ENCODE assay signal across 7 mouse cellular contexts in the genomic region with DNA sequence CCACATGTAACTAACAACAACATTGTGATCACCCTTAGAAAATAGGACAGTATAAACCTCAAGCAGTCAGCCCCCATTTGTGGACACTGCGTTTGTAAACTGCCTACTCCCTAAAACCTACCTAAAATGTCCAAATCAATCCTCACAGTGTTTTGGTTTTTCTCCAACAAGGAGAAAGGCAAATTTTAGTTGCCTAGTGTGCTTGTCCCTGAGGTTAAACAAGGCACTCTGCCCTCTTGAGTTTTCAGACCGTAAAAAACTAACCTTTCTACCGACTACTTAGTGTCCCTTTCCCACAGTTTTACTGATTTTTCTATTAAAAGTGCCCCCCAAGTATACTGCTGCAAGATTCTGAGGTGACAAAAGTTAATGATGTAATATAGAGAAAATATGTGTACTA. TPM values are rescaled to one million over a fixed set of nuclear protein-coding genes. Genes with fewer than 3 reads are reported as not detected.
DNase-seq lines count a peak whose midpoint lies in the region; ATAC-seq and TF ChIP-seq lines count a peak whose summit lies in the region.

No protein-coding gene starts in this region.

- no peak overlapping the region for H3K9ac ChIP-seq in lung, embryonic 14.5 days
- no peak overlapping the region for H3K9ac ChIP-seq in forebrain, embryonic 15.5 days (replicated peaks)
- no peak overlapping the region for H3K9ac ChIP-seq in limb, embryonic 12.5 days (replicated peaks)
- H3K9ac ChIP-seq in neural tube, embryonic 14.5 days (replicated peaks; ENCODE audit: low read depth, low read length): no peak overlapping the region

- no peaks in the 10 kb centered on the region for H3K9me3 ChIP-seq in lung, embryonic 14.5 days (ENCODE audit: low read depth, low read length)
- no peaks in the 10 kb centered on the region for H3K9me3 ChIP-seq in forebrain, embryonic 15.5 days
- H3K9me3 ChIP-seq in limb, embryonic 12.5 days: no peaks in the 10 kb centered on the region
- H3K9me3 ChIP-seq in neural tube, embryonic 14.5 days (ENCODE audit: control insufficient read depth, low read length): no peaks in the 10 kb centered on the region

- TF ChIP-seq CTCF in lung, embryonic 14.5 days (IDR thresholded peaks at IDR 0.05; ENCODE audit: low read depth): no peak

- no peak overlapping the region; the same call in 1 of the 2 replicates for H3K27ac ChIP-seq in lung, embryonic 14.5 days (ENCODE audit: low read depth)
- no peak overlapping the region for H3K27ac ChIP-seq in forebrain, embryonic 15.5 days (replicated peaks)
- no peak overlapping the region for H3K27ac ChIP-seq in limb, embryonic 12.5 days
- H3K27ac ChIP-seq in neural tube, embryonic 14.5 days (ENCODE audit: low read depth, low read length): no peak overlapping the region

- peaks cover 10% of the 10 kb centered on the region for H3K4me1 ChIP-seq in lung, embryonic 14.5 days (ENCODE audit: insufficient read depth)
- peaks cover 18% of the 10 kb centered on the region for H3K4me1 ChIP-seq in forebrain, embryonic 15.5 days
- H3K4me1 ChIP-seq in limb, embryonic 12.5 days (replicated peaks): peaks cover 14% of the 10 kb centered on the region
- H3K4me1 ChIP-seq in neural tube, embryonic 14.5 days (ENCODE audit: control insufficient read depth, insufficient read depth, low read length): peaks cover 16% of the 10 kb centered on the region

- DNase-seq in lung, embryonic 14.5 days: peak; percentile 9
- DNase-seq in lung, postnatal 14 days: no peak
- no peak for DNase-seq in right cerebral cortex, postnatal 10 days (ENCODE audit: low spot score in 2 of 2)
- no peak for DNase-seq in adrenal gland, postnatal 10 days

- 65% methylated on average over 3 of the region's 3 CpGs for WGBS in lung, embryonic 14.5 days
- 94% methylated on average over 3 of the region's 3 CpGs for WGBS in forebrain, embryonic 15.5 days
- WGBS in limb, embryonic 12.5 days: 88% methylated on average over 3 of the region's 3 CpGs
- 96% methylated on average over 3 of the region's 3 CpGs for WGBS in neural tube, embryonic 14.5 days

- H3K4me2 ChIP-seq in lung, embryonic 14.5 days: peak overlapping the region; percentile 78
- H3K4me2 ChIP-seq in forebrain, embryonic 15.5 days (replicated peaks): peak overlapping the region; percentile 62; the same call in 1 of the 2 replicates
- peak overlapping the region; percentile 76 for H3K4me2 ChIP-seq in limb, embryonic 12.5 days
- peak overlapping the region; percentile 75 for H3K4me2 ChIP-seq in neural tube, embryonic 14.5 days (ENCODE audit: low read depth, low read length)

- ATAC-seq in lung, embryonic 14.5 days (ENCODE audit: insufficient read depth): no peak
- ATAC-seq in forebrain, embryonic 15.5 days (replicated peaks): no peak
- ATAC-seq in limb, embryonic 12.5 days (ENCODE audit: insufficient number of reproducible peaks, insufficient read depth, low FRiP score, low TSS enrichment, low read depth): no peak
- no peak for ATAC-seq in neural tube, embryonic 14.5 days (ENCODE audit: low read depth)

- H3K36me3 ChIP-seq in lung, embryonic 14.5 days (ENCODE audit: insufficient read depth): no peaks in the 10 kb centered on the region
- H3K36me3 ChIP-seq in forebrain, embryonic 15.5 days: no peaks in the 10 kb centered on the region
- no peaks in the 10 kb centered on the region for H3K36me3 ChIP-seq in limb, embryonic 12.5 days
- H3K36me3 ChIP-seq in neural tube, embryonic 14.5 days (ENCODE audit: control insufficient read depth, insufficient read depth, low read length): no peaks in the 10 kb centered on the region

- no peaks in the 10 kb centered on the region for H3K27me3 ChIP-seq in lung, embryonic 14.5 days (ENCODE audit: insufficient read depth, low read length)
- H3K27me3 ChIP-seq in forebrain, embryonic 15.5 days: no peaks in the 10 kb centered on the region
- no peaks in the 10 kb centered on the region for H3K27me3 ChIP-seq in limb, embryonic 12.5 days
- no peaks in the 10 kb centered on the region for H3K27me3 ChIP-seq in neural tube, embryonic 14.5 days (ENCODE audit: control insufficient read depth, insufficient read depth, low read length)

- peak overlapping the region; percentile 74; the same call in 1 of the 2 replicates for H3K4me3 ChIP-seq in lung, embryonic 14.5 days (ENCODE audit: low read depth, low read length)
- H3K4me3 ChIP-seq in forebrain, embryonic 15.5 days: no peak overlapping the region
- H3K4me3 ChIP-seq in limb, embryonic 12.5 days (replicated peaks): no peak overlapping the region; the same call in 1 of the 2 replicates
- H3K4me3 ChIP-seq in neural tube, embryonic 14.5 days (ENCODE audit: low read depth, low read length): peak overlapping the region; percentile 69

RNA-seq across cellular contexts. Expression of a gene that starts 2.4 kb away (rescaled TPM):
- polyA plus RNA-seq in lung, embryonic 14.5 days (2014; fragmentation: Nextera tagmentation; extraction: Ambion mirVana): 45.3 and 47.6 TPM in 2 replicates
- polyA plus RNA-seq in forebrain, embryonic 15.5 days (2015; fragmentation: Nextera tagmentation; extraction: Ambion mirVana): 64.6 and 67.6 TPM in 2 replicates
- polyA plus RNA-seq in limb, embryonic 12.5 days (2016; fragmentation: Nextera tagmentation; extraction: Ambion mirVana): 60.6 and 61.7 TPM in 2 replicates
- 47.9 and 53.3 TPM in 2 replicates for polyA plus RNA-seq in neural tube, embryonic 14.5 days (2014; fragmentation: Nextera tagmentation; extraction: Ambion mirVana)
- total RNA-seq in adrenal gland, postnatal 10 days (2021): 10 to 100 TPM; 43.4 to 49.8 TPM

RNA-seq across cellular contexts. Expression of a gene that starts 15.7 kb away (rescaled TPM):
- polyA plus RNA-seq in lung, embryonic 14.5 days (2014; fragmentation: Nextera tagmentation; extraction: Ambion mirVana): 14.1 and 14.9 TPM in 2 replicates
- polyA plus RNA-seq in forebrain, embryonic 15.5 days (2015; fragmentation: Nextera tagmentation; extraction: Ambion mirVana): 27.9 and 28.4 TPM in 2 replicates
- polyA plus RNA-seq in limb, embryonic 12.5 days (2016; fragmentation: Nextera tagmentation; extraction: Ambion mirVana): 17.8 and 20.6 TPM in 2 replicates
- 27.6 and 36.9 TPM in 2 replicates for polyA plus RNA-seq in neural tube, embryonic 14.5 days (2014; fragmentation: Nextera tagmentation; extraction: Ambion mirVana)
- 10 to 100 TPM; 26.2 to 27.6 TPM for total RNA-seq in adrenal gland, postnatal 10 days (2021)

RNA-seq across cellular contexts. Expression of a gene that starts 51.8 kb away (rescaled TPM):
- polyA plus RNA-seq in lung, embryonic 14.5 days (2014; fragmentation: Nextera tagmentation; extraction: Ambion mirVana): 38.1 and 40.6 TPM in 2 replicates
- 84.1 and 88.7 TPM in 2 replicates for polyA plus RNA-seq in forebrain, embryonic 15.5 days (2015; fragmentation: Nextera tagmentation; extraction: Ambion mirVana)
- polyA plus RNA-seq in limb, embryonic 12.5 days (2016; fragmentation: Nextera tagmentation; extraction: Ambion mirVana): 81.8 and 82.0 TPM in 2 replicates
- 118 and 125 TPM in 2 replicates for polyA plus RNA-seq in neural tube, embryonic 14.5 days (2014; fragmentation: Nextera tagmentation; extraction: Ambion mirVana)
- total RNA-seq in adrenal gland, postnatal 10 days (2021): 1 to 10 TPM; 1.3 to 3.1 TPM

Comparison
In these comparisons a context has a peak if more than half of its experiments do, and no peak if none do; other contexts are left out.
1. H3K4me3 ChIP-seq: peak in lung, embryonic 14.5 days (single experiment) and neural tube, embryonic 14.5 days (single experiment); none in forebrain, embryonic 15.5 days (single experiment) and limb, embryonic 12.5 days (single experiment).
2. Peak in every context shown above with its lines, with median percentiles within 50 percentile points of each other: H3K4me2 ChIP-seq.